Mouse (Mus musculus): ENCODE measurements around the gene Mapk14.

DNA sequence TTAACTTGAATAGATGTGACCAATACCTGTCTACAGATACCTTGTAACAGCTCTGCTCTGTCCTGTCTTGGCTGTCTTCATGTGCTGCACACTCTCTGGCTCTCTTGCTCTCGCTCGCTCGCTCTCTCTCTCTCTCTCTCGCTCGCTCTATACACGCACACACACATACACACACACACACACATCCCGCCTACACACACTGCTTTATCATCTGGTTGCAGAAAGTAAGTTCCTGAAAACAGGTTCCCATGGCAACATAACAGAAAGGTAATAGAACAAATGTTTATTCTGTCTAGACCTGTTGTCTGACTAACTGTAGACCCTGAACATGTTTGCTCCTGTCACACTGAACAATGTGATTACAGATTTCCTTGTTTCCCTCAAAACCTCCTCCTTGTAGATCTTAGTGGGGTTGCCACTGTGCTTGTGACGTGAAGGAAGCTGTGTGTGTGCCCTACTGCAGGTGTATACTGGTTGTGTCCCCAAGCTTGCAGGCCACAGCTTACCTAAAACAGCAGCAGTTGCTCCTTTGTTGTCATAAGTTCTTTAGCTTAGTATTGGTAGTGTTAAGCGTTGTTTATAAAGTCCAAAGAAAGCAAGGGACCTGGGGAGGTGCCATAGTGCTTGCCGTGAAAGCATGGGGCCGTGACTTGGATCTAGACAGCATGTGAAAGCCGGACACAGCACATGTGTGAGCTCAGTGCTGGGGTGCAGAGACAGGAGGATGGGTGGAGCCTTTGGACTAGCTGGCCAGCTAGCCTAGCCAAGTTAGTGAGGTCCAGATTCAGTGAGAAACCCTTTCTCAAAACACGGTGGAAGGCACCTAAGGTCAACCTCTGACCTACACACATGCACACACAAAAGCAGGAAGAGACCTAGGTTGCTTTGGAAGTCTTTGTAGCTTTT, 6.4 kb downstream of the Mapk14 start:
- TF ChIP-seq CTCF (conservative IDR thresholded peaks at IDR 0.05; ENCODE audit: insufficient read depth, insufficient read length, low read depth, low read length), result no peak
- no peak for TF ChIP-seq POLR2A (IDR thresholded peaks at IDR 0.05; ENCODE audit: low read depth, low read length)

Data from kidney, adult 2 months (tissue).